ENCODE assay signal across 15 mouse cellular contexts in the genomic region with DNA sequence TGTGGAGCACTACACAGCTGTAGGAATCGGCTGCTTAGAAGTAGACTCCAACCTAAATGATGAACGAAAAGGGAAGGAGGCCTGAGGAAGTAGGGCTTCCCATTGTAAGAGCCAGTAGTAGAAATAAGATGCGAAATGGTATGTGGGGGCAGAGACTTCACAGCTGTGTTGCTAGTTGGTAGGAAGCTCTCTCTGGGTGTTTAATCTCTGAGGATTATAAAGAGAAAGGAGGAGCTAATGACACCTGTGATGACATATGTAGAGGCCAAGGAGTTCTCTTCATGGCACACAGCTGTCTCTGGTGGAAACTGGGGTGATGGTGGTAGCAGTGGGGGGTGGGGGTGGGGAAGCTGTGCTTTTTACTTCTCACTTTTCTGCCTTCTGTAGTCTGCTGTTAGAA. TPM values are rescaled to one million over a fixed set of nuclear protein-coding genes. Genes with fewer than 3 reads are reported as not detected.
DNase-seq lines count a peak whose midpoint lies in the region; ATAC-seq and TF ChIP-seq lines count a peak whose summit lies in the region.
"Had no signal": no experiment of that assay in that cellular context is flagged by ENCODE, and none has a peak within 500 bp of the region (broad histone marks: within the 10 kb centered on the region; RNA-seq: fewer than 3 reads in every experiment).

No protein-coding gene starts in this region.

- H3K4me1 ChIP-seq in stomach, embryonic 15.5 days, result peaks cover 2% of the 10 kb centered on the region; the same call in 1 of the 2 replicates
- peaks cover 4% of the 10 kb centered on the region; the same call in 1 of the 2 replicates for H3K4me1 ChIP-seq in stomach, postnatal 0 days (replicated peaks; ENCODE audit: control insufficient read depth, insufficient read depth)
- H3K4me1 ChIP-seq in hindbrain, embryonic 10.5 days (replicated peaks), result no peaks in the 10 kb centered on the region
- H3K4me1 ChIP-seq: limb, embryonic 12.5 days; midbrain, embryonic 15.5 days had no signal

- intact Hi-C loops in heart, postnatal 10 days (cut with DNase I), result no loop called here

- DNase-seq in heart, adult 11 months, result peak; percentile 85
- DNase-seq in heart, postnatal 10 days, result no peak
- no peak for DNase-seq in stomach, postnatal 0 days (ENCODE audit: low spot score)
- peak; percentile 27 for DNase-seq in thymus, postnatal 4 days
- DNase-seq in kidney, adult 11 months, result no peak
- DNase-seq in hindbrain, embryonic 10.5 days (ENCODE audit: low spot score), result no peak
- DNase-seq: cerebellum, adult 9-11 months; kidney, postnatal 10 days; lung, postnatal 14 days; right cerebral cortex, adult 18-20 months had no signal

- H3K4me2 ChIP-seq in stomach, embryonic 15.5 days, result no peak overlapping the region
- H3K4me2 ChIP-seq in stomach, postnatal 0 days (replicated peaks; ENCODE audit: low read depth), result no peak overlapping the region
- H3K4me2 ChIP-seq: heart, embryonic 13.5 days; limb, embryonic 12.5 days; midbrain, embryonic 15.5 days had no signal

- TF ChIP-seq EP300 in stomach, postnatal 0 days (optimal IDR thresholded peaks at IDR 0.05), result no peak

- TF ChIP-seq CTCF in stomach, postnatal 0 days (IDR thresholded peaks at IDR 0.05; ENCODE audit: low read depth), result no peak

- H3K9ac ChIP-seq in stomach, embryonic 15.5 days, result no peak overlapping the region
- H3K9ac ChIP-seq in stomach, postnatal 0 days (ENCODE audit: low read length), result no peak overlapping the region
- H3K9ac ChIP-seq: heart, embryonic 13.5 days; limb, embryonic 12.5 days; midbrain, embryonic 15.5 days had no signal

- H3K9me3 ChIP-seq in stomach, embryonic 15.5 days, result no peaks in the 10 kb centered on the region
- no peaks in the 10 kb centered on the region for H3K9me3 ChIP-seq in stomach, postnatal 0 days (ENCODE audit: control insufficient read depth, low read length)
- H3K9me3 ChIP-seq in hindbrain, embryonic 10.5 days, result no peaks in the 10 kb centered on the region
- H3K9me3 ChIP-seq: heart, embryonic 13.5 days; limb, embryonic 12.5 days; midbrain, embryonic 15.5 days had no signal

- peak overlapping the region; percentile 21; the same call in 1 of the 2 replicates for H3K27ac ChIP-seq in stomach, embryonic 15.5 days
- no peak overlapping the region for H3K27ac ChIP-seq in stomach, postnatal 0 days (replicated peaks)
- H3K27ac ChIP-seq in hindbrain, embryonic 10.5 days, result no peak overlapping the region
- H3K27ac ChIP-seq: limb, embryonic 12.5 days; midbrain, embryonic 15.5 days had no signal

- no peak for ATAC-seq in stomach, embryonic 15.5 days (ENCODE audit: insufficient read depth, low FRiP score, low read depth)
- no peak for ATAC-seq in stomach, postnatal 0 days (ENCODE audit: low FRiP score, low TSS enrichment)
- peak; percentile 21 for ATAC-seq in megakaryocyte progenitor cell, adult 5-6 weeks (replicated peaks; ENCODE audit: poor library complexity)
- ATAC-seq: midbrain, embryonic 15.5 days had no signal

- no peaks in the 10 kb centered on the region for H3K27me3 ChIP-seq in stomach, embryonic 15.5 days (replicated peaks)
- no peaks in the 10 kb centered on the region for H3K27me3 ChIP-seq in stomach, postnatal 0 days (ENCODE audit: control insufficient read depth, insufficient read depth, low read length)
- H3K27me3 ChIP-seq in hindbrain, embryonic 10.5 days (ENCODE audit: insufficient read depth, poor library complexity, severe bottlenecking), result no peaks in the 10 kb centered on the region
- H3K27me3 ChIP-seq: heart, embryonic 13.5 days; limb, embryonic 12.5 days; midbrain, embryonic 15.5 days had no signal

- WGBS in stomach, embryonic 15.5 days, result 81% methylated on average over 3 of the region's 3 CpGs
- WGBS in stomach, postnatal 0 days, result 79% methylated on average over 3 of the region's 3 CpGs
- WGBS in hindbrain, embryonic 10.5 days, result 83% methylated on average over 3 of the region's 3 CpGs

- H3K4me3 ChIP-seq in stomach, embryonic 15.5 days (replicated peaks), result no peak overlapping the region
- no peak overlapping the region for H3K4me3 ChIP-seq in stomach, postnatal 0 days (ENCODE audit: low read depth, low read length)
- H3K4me3 ChIP-seq in hindbrain, embryonic 10.5 days, result no peak overlapping the region
- H3K4me3 ChIP-seq: heart, embryonic 13.5 days; limb, embryonic 12.5 days; midbrain, embryonic 15.5 days had no signal

- H3K36me3 ChIP-seq in stomach, embryonic 15.5 days, result no peaks in the 10 kb centered on the region
- H3K36me3 ChIP-seq in stomach, postnatal 0 days (ENCODE audit: control insufficient read depth, insufficient read depth, low read length), result no peaks in the 10 kb centered on the region
- peaks cover 13% of the 10 kb centered on the region; the same call in 1 of the 2 replicates for H3K36me3 ChIP-seq in hindbrain, embryonic 10.5 days
- H3K36me3 ChIP-seq: limb, embryonic 12.5 days; midbrain, embryonic 15.5 days had no signal

RNA-seq across cellular contexts. Expression of gene Lims1, which starts 27.3 kb away (rescaled TPM):
- total RNA-seq in heart, postnatal 10 days (2021), result 100 to 1,000 TPM; 211 to 240 TPM
- polyA plus RNA-seq in stomach, embryonic 15.5 days (2015; fragmentation: Nextera tagmentation; extraction: Ambion mirVana), result 150 and 155 TPM in 2 replicates
- 101 and 111 TPM in 2 replicates for polyA plus RNA-seq in stomach, postnatal 0 days (2015; fragmentation: Nextera tagmentation; extraction: Ambion mirVana)
- total RNA-seq in megakaryocyte progenitor cell, adult 5-6 weeks (2015), result 107 and 116 TPM in 2 replicates
- total RNA-seq in megakaryocyte progenitor cell, adult 5-6 weeks (2017), result 68.9 and 71.3 TPM in 2 replicates
- polyA plus RNA-seq in hindbrain, embryonic 10.5 days (2016; fragmentation: Nextera tagmentation; extraction: Ambion mirVana), result 89.4 and 105 TPM in 2 replicates

Comparison
In these comparisons a context has a peak if more than half of its experiments do, and no peak if none do; other contexts are left out.
1. DNase-seq: peak in heart, adult 11 months (single experiment) and thymus, postnatal 4 days (single experiment); none in heart, postnatal 10 days (0 of 2), stomach, postnatal 0 days (single experiment), kidney, adult 11 months (single experiment) and hindbrain, embryonic 10.5 days (single experiment).